In the genomic region with DNA sequence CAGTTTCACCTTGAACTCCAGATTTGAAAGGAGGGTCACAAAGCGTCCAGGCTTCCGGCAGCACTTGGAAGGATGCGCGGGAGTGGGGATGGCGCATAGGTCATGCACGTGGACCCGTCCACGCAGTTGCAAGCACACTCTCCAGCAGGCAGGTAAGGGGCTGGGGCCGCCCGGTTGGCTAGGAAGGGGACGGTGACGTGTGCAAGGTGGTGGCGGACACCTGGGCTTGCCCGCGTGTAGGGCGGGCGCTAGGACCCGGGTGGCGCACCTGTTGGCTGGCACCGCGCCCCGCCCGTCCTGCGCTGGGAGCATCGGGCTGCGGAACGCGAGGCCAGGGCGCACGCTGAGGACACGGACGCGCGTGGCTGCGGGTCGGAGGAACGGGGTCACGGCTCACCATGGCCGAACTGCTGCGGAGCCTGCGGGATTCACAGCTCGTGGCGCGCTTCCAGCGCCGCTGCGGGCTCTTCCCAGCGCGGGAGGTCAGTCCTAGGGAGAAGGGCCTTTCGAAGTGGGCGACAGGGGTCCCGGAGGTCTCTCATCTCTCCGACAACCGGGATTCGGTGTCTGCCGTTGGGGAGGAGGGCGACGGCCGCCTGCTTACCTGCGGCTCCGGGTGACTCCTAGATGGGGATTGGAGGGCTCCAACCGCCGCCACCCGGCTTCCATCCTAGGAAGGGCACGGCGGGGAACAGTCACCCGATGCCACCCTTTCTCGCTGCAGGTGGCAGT, we compare ENCODE assay signal across 9 mouse cellular contexts. TPM values are rescaled to one million over a fixed set of nuclear protein-coding genes. Genes with fewer than 3 reads are reported as not detected.
DNase-seq lines count a peak whose midpoint lies in the region; ATAC-seq and TF ChIP-seq lines count a peak whose summit lies in the region.
"Had no signal": no experiment of that assay in that cellular context is flagged by ENCODE, and none has a peak within 500 bp of the region (broad histone marks: within the 10 kb centered on the region; RNA-seq: fewer than 3 reads in every experiment).

Gene Sgpp2 (plus strand): TSS at position 325 of the 732 bp plus-strand sequence.

- no peak for TF ChIP-seq POLR2A in cortical plate, adult 2 months (IDR thresholded peaks at IDR 0.05; ENCODE audit: extremely low read depth, insufficient read depth, low read length)

- peak within 1 kb of the TSS; percentile 70 for H3K4me3 ChIP-seq in cortical plate, adult 2 months (ENCODE audit: insufficient read depth, low read length)
- peak within 1 kb of the TSS; percentile 57 for H3K4me3 ChIP-seq in heart, embryonic 16.5 days (ENCODE audit: low read length)
- H3K4me3 ChIP-seq in lung, postnatal 0 days (ENCODE audit: low read depth, low read length), result peak within 1 kb of the TSS; percentile 44

- peaks cover 34% of the 10 kb centered on the region for H3K27me3 ChIP-seq in heart, embryonic 16.5 days (ENCODE audit: control insufficient read depth, insufficient read depth, low read length)
- peaks cover 16% of the 10 kb centered on the region; the same call in 1 of the 2 replicates for H3K27me3 ChIP-seq in lung, postnatal 0 days (replicated peaks; ENCODE audit: insufficient read depth, low read length)

- peak within 1 kb of the TSS; percentile 90 for H3K4me2 ChIP-seq in heart, embryonic 16.5 days (ENCODE audit: low read depth, low read length)
- peak within 1 kb of the TSS; percentile 71 for H3K4me2 ChIP-seq in lung, postnatal 0 days (replicated peaks; ENCODE audit: low read depth, low read length)

- peak within 1 kb of the TSS; percentile 35; the same call in 1 of the 2 replicates for H3K27ac ChIP-seq in cortical plate, adult 2 months (ENCODE audit: insufficient read depth, low read length)
- no peak within 1 kb of the TSS for H3K27ac ChIP-seq in heart, embryonic 16.5 days (ENCODE audit: low read length)
- H3K27ac ChIP-seq in lung, postnatal 0 days (ENCODE audit: low read length), result no peak within 1 kb of the TSS

- ATAC-seq in heart, embryonic 16.5 days (replicated peaks; ENCODE audit: extremely low read depth, insufficient read depth, low FRiP score), result no peak; the same call in 1 of the 2 replicates
- ATAC-seq in lung, postnatal 0 days, result peak; percentile 72
- ATAC-seq in monocyte, adult 5-6 weeks (replicated peaks; ENCODE audit: insufficient number of reproducible peaks, low FRiP score, low TSS enrichment, poor library complexity, severe bottlenecking), result no peak
- ATAC-seq: Patski had no signal

- H3K4me1 ChIP-seq in cortical plate, adult 2 months (ENCODE audit: control insufficient read depth, insufficient read depth, low read length), result 0 out of 2 replicates have a peak, but pooled peaks cover 2% of the 10 kb centered on the region
- H3K4me1 ChIP-seq in heart, embryonic 16.5 days (ENCODE audit: control insufficient read depth, insufficient read depth, low read length), result peaks cover 12% of the 10 kb centered on the region; the same call in 1 of the 2 replicates
- peaks cover 8% of the 10 kb centered on the region; the same call in 1 of the 2 replicates for H3K4me1 ChIP-seq in lung, postnatal 0 days (ENCODE audit: insufficient read depth, low read depth, low read length)

- peak within 1 kb of the TSS; percentile 47 for H3K9ac ChIP-seq in heart, embryonic 16.5 days (ENCODE audit: low read length)
- H3K9ac ChIP-seq in lung, postnatal 0 days (replicated peaks; ENCODE audit: low read depth), result no peak within 1 kb of the TSS

- H3K9me3 ChIP-seq in heart, embryonic 16.5 days (replicated peaks; ENCODE audit: control insufficient read depth, low read length), result no peaks in the 10 kb centered on the region
- H3K9me3 ChIP-seq in lung, postnatal 0 days (ENCODE audit: low read length), result no peaks in the 10 kb centered on the region

- under 1% methylated on average over 68 of the region's 68 CpGs for WGBS in heart, embryonic 16.5 days
- under 1% methylated on average over 57 of the region's 68 CpGs for WGBS in lung, postnatal 0 days

- no peaks in the 10 kb centered on the region for H3K36me3 ChIP-seq in heart, embryonic 16.5 days (ENCODE audit: control insufficient read depth, insufficient read depth)
- H3K36me3 ChIP-seq in lung, postnatal 0 days (ENCODE audit: insufficient read depth, low read length), result no peaks in the 10 kb centered on the region

- no peak for TF ChIP-seq EP300 in lung, postnatal 0 days (IDR thresholded peaks at IDR 0.05)

- no peak for TF ChIP-seq CTCF in cortical plate, adult 2 months (IDR thresholded peaks at IDR 0.05; ENCODE audit: extremely low read depth, insufficient read depth, low read length)
- no peak for TF ChIP-seq CTCF in lung, postnatal 0 days (IDR thresholded peaks at IDR 0.05)

- DNase-seq in layer of hippocampus, adult 8-10 months (ENCODE audit: low spot score in 2 of 2), result peak; percentile 3 to 6
- no peak for DNase-seq in layer of hippocampus, adult 11-12 months (ENCODE audit: low spot score)
- peak; percentile 70 to 87 for DNase-seq in kidney, postnatal 36 days
- DNase-seq in lung, postnatal 0 days (ENCODE audit: low spot score), result peak; percentile 17
- DNase-seq in right cerebral cortex, postnatal 36 days (ENCODE audit: low spot score in 2 of 2), result peak; percentile 6 to 17

RNA-seq across cellular contexts. Expression of gene Sgpp2, which starts in this region (rescaled TPM):
- 1 to 10 TPM; 5.5 to 8.9 (median 7.1) TPM for total RNA-seq in layer of hippocampus, adult 8-10 months (2022)
- polyA plus RNA-seq in cortical plate, adult 2 months (2012; rRNA removed), result 17.4 and 20.3 TPM in 2 replicates
- 0.22 and 0.28 TPM in 2 replicates for polyA plus RNA-seq in heart, embryonic 16.5 days (2015; fragmentation: Nextera tagmentation; extraction: Ambion mirVana)
- polyA plus RNA-seq in lung, postnatal 0 days (2015; fragmentation: Nextera tagmentation; extraction: Ambion mirVana), result 10.9 and 14.0 TPM in 2 replicates
- 0.19 to 0.57 TPM in 2 of 3 replicates, not detected in the other for total RNA-seq in monocyte, adult 5-6 weeks (2017)
